Mouse (Mus musculus) MEL (cell line): ENCODE data around the gene Natd1. TPM values are rescaled to one million over a fixed set of nuclear protein-coding genes. Genes with fewer than 3 reads are reported as not detected.

Experiments used
- DNase-seq: peaks from one replicate; pipeline ENCODE4 v3.0.0; 2011; ENCODE audit warnings: low read depth, low spot score
- H3K27ac ChIP-seq: 2 replicates; pipeline ENCODE4 v1.5.1; 2012; ENCODE audit warnings: low read depth, mild to moderate bottlenecking, control low read depth, low read length, moderate library complexity; ENCODE audit not compliant: control insufficient read depth
- H3K27me3 ChIP-seq, 2 experiments: fragments of 150-350 bp in 1 of 2; sonication (generic) in 1 of 2; 2 replicates each; pipeline ENCODE4 v1.6.1; 2012; ENCODE audit warnings: low read length in 2 of 2, mild to moderate bottlenecking in 2 of 2, improper control_type of control experiment in 1 of 2, moderate library complexity in 1 of 2; ENCODE audit not compliant: insufficient read depth in 2 of 2, control insufficient read depth in 1 of 2
- H3K36me3 ChIP-seq, 2 experiments: 2 replicates each; pipeline ENCODE4 v1.6.1; 2012 to 2014; ENCODE audit warnings: low read length in 2 of 2, improper control_type of control experiment in 1 of 2, inconsistent platforms in 1 of 2, mild to moderate bottlenecking in 1 of 2; ENCODE audit not compliant: insufficient read depth in 2 of 2, control insufficient read depth in 1 of 2
- H3K4me1 ChIP-seq, 2 experiments: fragments of 150-350 bp in 1 of 2; sonication (generic) in 1 of 2; 2 replicates each; pipeline ENCODE4 v1.6.1; 2012; ENCODE audit warnings: low read length in 2 of 2, improper control_type of control experiment in 1 of 2, mild to moderate bottlenecking in 1 of 2; ENCODE audit not compliant: insufficient read depth in 2 of 2, control insufficient read depth in 1 of 2
- H3K4me3 ChIP-seq, 2 experiments: fragments of 150-350 bp in 1 of 2; sonication (generic) in 1 of 2; 2 replicates each; pipeline ENCODE4 v1.5.1; 2012; ENCODE audit warnings: low read depth in 2 of 2, low read length in 2 of 2, mild to moderate bottlenecking in 2 of 2, moderate library complexity in 2 of 2, control low read depth in 1 of 2, improper control_type of control experiment in 1 of 2; ENCODE audit not compliant: control insufficient read depth in 1 of 2, insufficient read depth in 1 of 2
- H3K79me2 ChIP-seq: 2 replicates; pipeline ENCODE4 v1.6.1; 2012; ENCODE audit warnings: mild to moderate bottlenecking, low read length, moderate library complexity; ENCODE audit not compliant: control insufficient read depth, poor library complexity, insufficient read depth
- H3K9ac ChIP-seq: 2 replicates; pipeline ENCODE4 v1.6.1; 2012; ENCODE audit warnings: low read depth, mild to moderate bottlenecking, control low read depth, low read length, moderate library complexity; ENCODE audit not compliant: control insufficient read depth, poor library complexity, severe bottlenecking
- H3K9me3 ChIP-seq: fragments of 150-350 bp; sonication (generic); replicated peaks from 2 replicates; pipeline ENCODE4 v1.6.1; 2012; ENCODE audit warnings: mild to moderate bottlenecking, low read length, improper control_type of control experiment, moderate library complexity; ENCODE audit not compliant: insufficient read depth
- EP300 ChIP-seq, 2 experiments: IDR thresholded peaks; 2 replicates each; pipeline ENCODE4 v1.6.1; 2011; ENCODE audit warnings: improper control_type of control experiment in 2 of 2, low read length in 2 of 2, low read depth in 1 of 2, mild to moderate bottlenecking in 1 of 2
- GATA1 ChIP-seq: IDR thresholded peaks from 2 replicates; pipeline ENCODE4 v1.6.1; 2011; ENCODE audit warnings: low read depth, low read length, improper control_type of control experiment
- HCFC1 ChIP-seq: IDR thresholded peaks from 2 replicates; pipeline ENCODE4 v1.6.1; 2012; ENCODE audit warnings: low read depth, mild to moderate bottlenecking, inconsistent platforms, low read length, improper control_type of control experiment, moderate library complexity
- MAX ChIP-seq: IDR thresholded peaks from 2 replicates; pipeline ENCODE4 v1.6.1; 2011; ENCODE audit warnings: low read length, improper control_type of control experiment
- MAZ ChIP-seq: IDR thresholded peaks from 2 replicates; pipeline ENCODE4 v1.6.1; 2012; ENCODE audit warnings: low read depth, mild to moderate bottlenecking, inconsistent platforms, low read length, improper control_type of control experiment
- POLR2AphosphoS5 ChIP-seq: IDR thresholded peaks from 2 replicates; pipeline ENCODE4 v1.6.1; 2012; ENCODE audit warnings: low read depth, borderline replicate concordance, mild to moderate bottlenecking, inconsistent platforms, low read length, moderate library complexity, mixed read lengths
- SIN3A ChIP-seq: IDR thresholded peaks from 2 replicates; pipeline ENCODE4 v1.6.1; 2012; ENCODE audit warnings: low read length, improper control_type of control experiment, inconsistent platforms
- SMC3 ChIP-seq: IDR thresholded peaks from 2 replicates; pipeline ENCODE4 v1.6.1; 2011; ENCODE audit warnings: low read depth, low read length, improper control_type of control experiment
- TAL1 ChIP-seq: IDR thresholded peaks from 2 replicates; pipeline ENCODE4 v1.6.1; 2012; ENCODE audit warnings: mild to moderate bottlenecking, inconsistent platforms, low read length, moderate library complexity, mixed read lengths
- TBP ChIP-seq: IDR thresholded peaks from 2 replicates; pipeline ENCODE4 v1.8.0; 2011; ENCODE audit warnings: low read depth, low read length, improper control_type of control experiment
- USF2 ChIP-seq, 2 experiments: IDR thresholded peaks; 2 replicates each; pipeline ENCODE4 v1.6.1; 2011 to 2012; ENCODE audit warnings: improper control_type of control experiment in 2 of 2, low read length in 2 of 2, borderline replicate concordance in 1 of 2, inconsistent platforms in 1 of 2, low read depth in 1 of 2, mild to moderate bottlenecking in 1 of 2; ENCODE audit not compliant: insufficient read depth in 1 of 2
- ZKSCAN1 ChIP-seq: IDR thresholded peaks from 2 replicates; pipeline ENCODE4 v1.6.1; 2012; ENCODE audit warnings: low read depth, mild to moderate bottlenecking, inconsistent platforms, low read length, improper control_type of control experiment, moderate library complexity
- ZMIZ1 ChIP-seq: IDR thresholded peaks from 2 replicates; pipeline ENCODE4 v1.6.1; 2012; ENCODE audit warnings: low read depth, mild to moderate bottlenecking, inconsistent platforms, low read length, improper control_type of control experiment, moderate library complexity
- polyA plus RNA-seq, 2 experiments: library from polyadenylated mRNA; stranded (reverse) in 1 of 2; unstranded in 1 of 2; fragments of >175 nt in 1 of 2; fragments of >200 nt in 1 of 2; gene quantifications; 2 replicates each; pipeline versions ENCODE4 v1.2.1 to v1.2.4; 2012; ENCODE audit warnings: low replicate concordance in 2 of 2, low read depth in 1 of 2; ENCODE audit not compliant: insufficient read length in 2 of 2, insufficient read depth in 1 of 2, missing spikeins in 1 of 2
- total RNA-seq: library from RNA; depleted of rRNA; stranded (reverse); fragments of 300-350 nt; gene quantifications from 2 replicates; pipeline ENCODE4 v1.2.3, GENCODE M21; 2012

The Natd1 gene
- total and polyA plus RNA-seq, 3 experiments: 3.0 to 10.9 TPM; not detected in 1

DNA sequence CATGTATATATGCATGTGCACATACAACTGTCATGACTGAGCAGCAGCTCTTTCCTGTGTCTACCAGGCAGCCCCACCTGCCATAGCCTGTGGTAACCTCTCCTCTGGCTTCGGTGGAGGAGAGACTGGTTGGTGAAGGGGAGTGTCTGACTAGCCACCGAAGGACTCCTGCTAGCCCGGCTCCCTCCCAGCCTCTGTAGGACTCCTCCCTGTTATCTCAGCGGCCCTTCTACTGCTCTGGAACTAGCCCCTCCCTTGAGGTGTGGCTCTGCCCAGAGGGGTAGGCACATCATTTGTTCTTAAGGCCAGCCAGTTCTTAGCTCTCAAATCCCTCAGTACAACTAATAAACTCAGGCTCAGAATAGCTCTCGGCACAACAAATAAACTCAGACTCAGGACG is 9.9 kb upstream of the Natd1 start:
- H3K27ac ChIP-seq: no peak overlapping the region
- no peak overlapping the region for H3K4me3 ChIP-seq
- H3K9ac ChIP-seq: no peak overlapping the region
- peak; percentile 83 for DNase-seq
- no peaks in the 10 kb centered on the region for H3K9me3 ChIP-seq
- peaks cover 4% of the 10 kb centered on the region for H3K79me2 ChIP-seq
- peaks cover 8 to 22% of the 10 kb centered on the region in 2 experiments for H3K4me1 ChIP-seq
- H3K27me3 ChIP-seq: no peaks in the 10 kb centered on the region
- H3K36me3 ChIP-seq: peaks cover 11 to 14% of the 10 kb centered on the region in 2 experiments
- no peak for TF ChIP-seq POLR2AphosphoS5
- TF ChIP-seq MAZ: 0 out of 2 replicates have a peak, but pooled peaks have one; percentile 59
- TF ChIP-seq GATA1: 0 out of 2 replicates have a peak, but pooled peaks have one; percentile 22
- no peak for TF ChIP-seq ZMIZ1
- TF ChIP-seq, all 39 proteins: peak for 2

DNA sequence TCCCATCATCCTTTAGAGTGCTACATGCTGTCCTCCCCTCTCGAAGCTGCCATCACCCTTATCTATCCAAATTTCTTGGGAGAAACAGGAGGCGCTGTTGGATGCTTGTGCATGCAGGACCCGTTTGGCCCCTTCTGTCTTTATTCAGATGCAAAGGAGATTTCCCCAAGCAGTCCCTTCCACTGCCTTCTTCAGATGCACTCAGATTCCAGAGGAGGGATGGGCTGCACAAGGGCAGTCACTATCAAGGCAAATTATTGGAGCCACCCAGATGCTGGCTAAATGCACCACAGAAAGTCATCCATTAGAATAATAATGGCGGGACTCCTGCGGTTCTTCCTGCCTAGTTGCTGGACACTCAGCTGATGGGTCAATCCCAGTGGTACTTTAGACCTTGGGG is 8.4 kb upstream of the Natd1 start:
- Histone ChIP-seq H3K9me3 (no peaks in the 10 kb centered on the region), H3K4me3 (no peak overlapping the region), H3K9ac (no peak overlapping the region), H3K27ac (no peak overlapping the region), H3K4me1 (peaks cover 8 to 22% of the 10 kb centered on the region in 2 experiments), H3K79me2 (peaks cover 4% of the 10 kb centered on the region), H3K36me3 (peaks cover 11 to 14% of the 10 kb centered on the region in 2 experiments), H3K27me3 (no peaks in the 10 kb centered on the region)
- no peak for DNase-seq
- no peak for TF ChIP-seq ZKSCAN1

DNA sequence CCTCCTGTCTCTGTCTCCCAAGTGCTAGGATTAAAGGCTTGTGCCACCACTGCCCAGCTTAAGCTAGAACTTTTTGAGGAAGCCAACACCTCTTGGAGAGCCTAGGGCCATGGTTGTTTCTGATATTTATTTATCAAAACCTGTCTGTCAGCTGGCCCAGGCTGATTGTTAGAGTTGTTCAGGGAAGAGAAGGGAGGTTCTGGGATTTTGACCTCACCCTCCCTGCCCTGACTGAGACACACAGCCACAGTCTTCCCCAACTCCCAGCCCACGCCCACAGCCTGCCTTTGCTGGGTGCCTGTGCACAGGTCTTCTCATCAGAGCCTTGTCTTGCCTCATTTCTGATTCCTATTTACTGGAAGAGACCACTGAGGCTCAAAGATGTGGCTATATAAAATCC is 7.6 kb upstream of the Natd1 start:
- H3K9ac ChIP-seq: no peak overlapping the region
- H3K9me3 ChIP-seq: no peaks in the 10 kb centered on the region
- H3K4me1 ChIP-seq: peaks cover 8 to 18% of the 10 kb centered on the region in 2 experiments
- H3K36me3 ChIP-seq: peaks cover 11 to 14% of the 10 kb centered on the region in 2 experiments
- no peak overlapping the region for H3K4me3 ChIP-seq
- H3K27me3 ChIP-seq: no peaks in the 10 kb centered on the region
- no peak for DNase-seq
- H3K79me2 ChIP-seq: peaks cover 4% of the 10 kb centered on the region
- TF ChIP-seq MAX (no peak), EP300 (IDR thresholded peaks at IDR 0.05; ENCODE audit: low read depth in 1 of 2, low read length in 2 of 2) (no peak; a peak in 1 of 4 replicates), HCFC1 (no peak), SIN3A (no peak), SMC3 (no peak), USF2 (IDR thresholded peaks at IDR 0.05; ENCODE audit: borderline replicate concordance in 1 of 2, insufficient read depth in 1 of 2, low read depth in 1 of 2, low read length in 2 of 2) (no peak), TBP (no peak), TAL1 (peak; percentile 3; the same call in 1 of the 2 replicates)
- no peak overlapping the region for H3K27ac ChIP-seq
